Mouse (Mus musculus): Measurements from ENCODE around the gene Per2. TPM values are rescaled to one million over a fixed set of nuclear protein-coding genes. Genes with fewer than 3 reads are reported as not detected.

Per2 gene
- total and polyA plus RNA-seq, 3 experiments = 2.7 to 5.8 (median 4.7) TPM

- TF ChIP-seq USF1 (IDR thresholded peaks at IDR 0.05; ENCODE audit: low read depth, low read length) = no peak
- TF ChIP-seq MAZ (IDR thresholded peaks at IDR 0.05; ENCODE audit: low read depth, low read length) = 0 out of 2 replicates have a peak, but pooled peaks have one; percentile 42
- peak; percentile 49; the same call in 1 of the 2 replicates for TF ChIP-seq ZMIZ1 (IDR thresholded peaks at IDR 0.05; ENCODE audit: low read depth, low read length)
- TF ChIP-seq USF2 (conservative IDR thresholded peaks at IDR 0.05; ENCODE audit: low read depth, low read length) = no peak
- TF ChIP-seq KAT2A (IDR thresholded peaks at IDR 0.05; ENCODE audit: insufficient replicate concordance, low read length) = no peak
- no peak for TF ChIP-seq ZNF384 (IDR thresholded peaks at IDR 0.05; ENCODE audit: low read depth, low read length)
- TF ChIP-seq E2F4 (IDR thresholded peaks at IDR 0.05; ENCODE audit: insufficient replicate concordance, low read depth, low read length) = no peak
- no peak for TF ChIP-seq MXI1 (IDR thresholded peaks at IDR 0.05; ENCODE audit: low read depth, low read length)
- TF ChIP-seq JUN (IDR thresholded peaks at IDR 0.05; ENCODE audit: insufficient read depth, low read depth, low read length) = no peak
Measured at GRCm38 (mm10) chr1:91469888-91470419, 10.8 kb upstream of the Per2 start (continued).

GRCm38 (mm10) chr1:91466186-91466585 is 7.1 kb upstream of the Per2 start:
- dilution Hi-C loops (cut with MboI; ENCODE audit: extremely low pct_ligation_motif_present, extremely low pct_unique_long_range_greater_than_20kb, low sequenced_read_pairs) = no loop called here
- no peak overlapping the region for H3K4me3 ChIP-seq (replicated peaks in 1 of 3; ENCODE audit: low read depth in 2 of 3, low read length in 2 of 3, poor library complexity in 1 of 3)
- no peaks in the 10 kb centered on the region for H3K79me2 ChIP-seq (replicated peaks; ENCODE audit: control insufficient read depth, extremely low read depth, insufficient read depth, poor library complexity, severe bottlenecking)
- no peak overlapping the region for H3K4me2 ChIP-seq (ENCODE audit: insufficient read depth, low read depth, poor library complexity, severe bottlenecking)
- H3K27ac ChIP-seq (ENCODE audit: insufficient read depth, low read depth) = no peak overlapping the region
- no peak for DNase-seq (ENCODE audit: extremely low read depth)
- H3K9me3 ChIP-seq (replicated peaks; ENCODE audit: low read length) = no peaks in the 10 kb centered on the region
- peaks cover 13 to 35% of the 10 kb centered on the region in 2 experiments for H3K36me3 ChIP-seq (replicated peaks in 1 of 2; ENCODE audit: control insufficient read depth in 1 of 2, insufficient read depth in 1 of 2, low read length in 1 of 2)
- no peaks in the 10 kb centered on the region for H3K4me1 ChIP-seq (ENCODE audit: control insufficient read depth in 1 of 2, insufficient read depth in 2 of 2)
- in situ Hi-C loops (cut with MboI; ENCODE audit: low pct_ligation_motif_present, low pct_unique_long_range_greater_than_20kb, low sequenced_read_pairs) = no loop called here
- TF ChIP-seq MAX (IDR thresholded peaks at IDR 0.05; ENCODE audit: low read length) (no peak), MAFK (IDR thresholded peaks at IDR 0.05; ENCODE audit: insufficient replicate concordance, low read length) (no peak), SIN3A (IDR thresholded peaks at IDR 0.05; ENCODE audit: low read length) (no peak), JUND (conservative IDR thresholded peaks at IDR 0.05; ENCODE audit: low read depth, low read length) (no peak), TCF12 (IDR thresholded peaks at IDR 0.05; ENCODE audit: low read depth, low read length) (no peak), USF1 (IDR thresholded peaks at IDR 0.05; ENCODE audit: low read depth, low read length) (no peak), POLR2AphosphoS2 (IDR thresholded peaks at IDR 0.05; ENCODE audit: low read depth, low read length) (no peak), RCOR1 (conservative IDR thresholded peaks at IDR 0.05; ENCODE audit: low read depth, low read length) (no peak), MEF2A (IDR thresholded peaks at IDR 0.05; ENCODE audit: borderline replicate concordance, low read depth, low read length) (no peak), CHD1 (IDR thresholded peaks at IDR 0.05; ENCODE audit: low read depth, low read length) (no peak), ELF1 (IDR thresholded peaks at IDR 0.05; ENCODE audit: low read depth, low read length) (no peak), EP300 (IDR thresholded peaks at IDR 0.05; ENCODE audit: low read length) (no peak), MYC (IDR thresholded peaks at IDR 0.05; ENCODE audit: low read depth, low read length) (no peak)
- H3K27me3 ChIP-seq (replicated peaks) = no peaks in the 10 kb centered on the region
- no peak overlapping the region for H3K9ac ChIP-seq (ENCODE audit: insufficient read depth, low read depth)
